Mouse (Mus musculus): ENCODE data around the gene Ttll6. TPM values are rescaled to one million over a fixed set of nuclear protein-coding genes. Genes with fewer than 3 reads are reported as not detected.
"Not testable (repeated sequence)": the region's sequence is repeated elsewhere in the genome, so short reads cannot be mapped to it uniquely, and the experiment has no call there.

Gene Ttll6
- polyA plus RNA-seq, 1 experiment from 2014 or later = not detected

- H3K27me3 ChIP-seq (replicated peaks) = peaks cover 35% of the 10 kb centered on the region
- H3K9ac ChIP-seq = not testable (repeated sequence)
Observed at GRCm38 (mm10) chr11:96116925-96117324, 16.7 kb upstream of the Ttll6 start.

GRCm38 (mm10) chr11:96119401-96119800 is 14.2 kb upstream of the Ttll6 start:
- Histone ChIP-seq H3K4me1 (peaks cover 7% of the 10 kb centered on the region), H3K27me3 (replicated peaks) (peaks cover 44% of the 10 kb centered on the region), H3K27ac (replicated peaks) (no peak overlapping the region), H3K9me3 (no peaks in the 10 kb centered on the region), H3K4me3 (no peak overlapping the region), H3K4me2 (no peak overlapping the region), H3K9ac (no peak overlapping the region), H3K36me3 (no peaks in the 10 kb centered on the region)
- 60% methylated on average over 3 of the region's 3 CpGs for WGBS
- ATAC-seq (ENCODE audit: extremely low read depth, insufficient number of reproducible peaks, low FRiP score, low TSS enrichment) = no peak

More at GRCm38 (mm10) chr11:96116925-96117324, 16.7 kb upstream of the Ttll6 start:
- H3K4me3 ChIP-seq; H3K9me3 ChIP-seq; H3K4me1 ChIP-seq; H3K27ac ChIP-seq (replicated peaks); H3K4me2 ChIP-seq; ATAC-seq (ENCODE audit: extremely low read depth, insufficient number of reproducible peaks, low FRiP score, low TSS enrichment); H3K36me3 ChIP-seq: not testable (repeated sequence)
- WGBS = 69% methylated on average over 3 of the region's 3 CpGs

GRCm38 (mm10) chr11:96122806-96123205 is 10.8 kb upstream of the Ttll6 start:
- H3K36me3 ChIP-seq; H3K4me3 ChIP-seq; H3K9ac ChIP-seq; ATAC-seq (ENCODE audit: extremely low read depth, insufficient number of reproducible peaks, low FRiP score, low TSS enrichment); H3K4me2 ChIP-seq; H3K27ac ChIP-seq (replicated peaks); H3K9me3 ChIP-seq: not testable (repeated sequence)
- peaks cover 64% of the 10 kb centered on the region for H3K27me3 ChIP-seq (replicated peaks)
- peaks cover 12% of the 10 kb centered on the region for H3K4me1 ChIP-seq
- 68% methylated on average over 4 of the region's 4 CpGs for WGBS

- Histone ChIP-seq H3K4me1 (peaks cover 12% of the 10 kb centered on the region), H3K4me3 (peak overlapping the region; percentile 54), H3K9ac (peak overlapping the region; percentile 72), H3K27me3 (replicated peaks) (peaks cover 66% of the 10 kb centered on the region), H3K27ac (replicated peaks) (no peak overlapping the region), H3K36me3 (no peaks in the 10 kb centered on the region), H3K9me3 (no peaks in the 10 kb centered on the region), H3K4me2 (peak overlapping the region; percentile 84)
- WGBS = 2% methylated on average over 45 of the region's 45 CpGs
- ATAC-seq (ENCODE audit: extremely low read depth, insufficient number of reproducible peaks, low FRiP score, low TSS enrichment) = no peak; the same call in 1 of the 2 replicates
Observed at GRCm38 (mm10) chr11:96124052-96124914, 9.3 kb upstream of the Ttll6 start.

GRCm38 (mm10) chr11:96130606-96131005 is 3.0 kb upstream of the Ttll6 start:
- H3K4me2 ChIP-seq = no peak overlapping the region
- H3K36me3 ChIP-seq = no peaks in the 10 kb centered on the region
- no peak for ATAC-seq (ENCODE audit: extremely low read depth, insufficient number of reproducible peaks, low FRiP score, low TSS enrichment)
- H3K4me1 ChIP-seq = no peaks in the 10 kb centered on the region
- WGBS = 53% methylated on average over 10 of the region's 10 CpGs
- peaks cover 67% of the 10 kb centered on the region for H3K27me3 ChIP-seq (replicated peaks)
- H3K4me3 ChIP-seq = no peak overlapping the region
- no peak overlapping the region for H3K9ac ChIP-seq
- no peak overlapping the region for H3K27ac ChIP-seq (replicated peaks)
- no peaks in the 10 kb centered on the region for H3K9me3 ChIP-seq

- 75% methylated on average over 8 of the region's 8 CpGs for WGBS
- H3K9ac ChIP-seq = no peak overlapping the region
- no peak overlapping the region for H3K4me2 ChIP-seq
- no peaks in the 10 kb centered on the region for H3K4me1 ChIP-seq
- peaks cover 76% of the 10 kb centered on the region for H3K27me3 ChIP-seq (replicated peaks)
- H3K27ac ChIP-seq (replicated peaks) = no peak overlapping the region
- H3K36me3 ChIP-seq = no peaks in the 10 kb centered on the region
- H3K4me3 ChIP-seq = no peak overlapping the region
- no peaks in the 10 kb centered on the region for H3K9me3 ChIP-seq
- no peak for ATAC-seq (ENCODE audit: extremely low read depth, insufficient number of reproducible peaks, low FRiP score, low TSS enrichment)
Observed at GRCm38 (mm10) chr11:96135847-96136246, 2.3 kb downstream of the Ttll6 start.

- peaks cover 60% of the 10 kb centered on the region for H3K27me3 ChIP-seq (replicated peaks)
- H3K9ac ChIP-seq = no peak overlapping the region
- no peaks in the 10 kb centered on the region for H3K9me3 ChIP-seq
- 27% methylated on average over 4 of the region's 4 CpGs for WGBS
- peaks cover 6% of the 10 kb centered on the region for H3K4me1 ChIP-seq
- no peak overlapping the region for H3K4me3 ChIP-seq
- H3K4me2 ChIP-seq = no peak overlapping the region
- no peak for ATAC-seq (ENCODE audit: extremely low read depth, insufficient number of reproducible peaks, low FRiP score, low TSS enrichment)
- no peaks in the 10 kb centered on the region for H3K36me3 ChIP-seq
- H3K27ac ChIP-seq (replicated peaks) = no peak overlapping the region
Observed at GRCm38 (mm10) chr11:96140726-96141175, 7.2 kb downstream of the Ttll6 start.

GRCm38 (mm10) chr11:96143766-96144165 is 10.2 kb downstream of the Ttll6 start:
- Histone ChIP-seq H3K36me3 (no peaks in the 10 kb centered on the region), H3K4me1 (peaks cover 10% of the 10 kb centered on the region), H3K27me3 (replicated peaks) (peaks cover 68% of the 10 kb centered on the region), H3K27ac (replicated peaks) (no peak overlapping the region), H3K9ac (no peak overlapping the region), H3K9me3 (no peaks in the 10 kb centered on the region), H3K4me3 (no peak overlapping the region), H3K4me2 (no peak overlapping the region)
- ATAC-seq (ENCODE audit: extremely low read depth, insufficient number of reproducible peaks, low FRiP score, low TSS enrichment) = no peak
- WGBS = 49% methylated on average over 4 of the region's 4 CpGs

- Histone ChIP-seq H3K9ac (peak overlapping the region; percentile 65; the same call in 1 of the 2 replicates), H3K27ac (replicated peaks) (no peak overlapping the region), H3K4me1 (peaks cover 10% of the 10 kb centered on the region), H3K4me2 (peak overlapping the region; percentile 59), H3K4me3 (peak overlapping the region; percentile 24), H3K9me3 (no peaks in the 10 kb centered on the region), H3K36me3 (no peaks in the 10 kb centered on the region), H3K27me3 (replicated peaks) (peaks cover 73% of the 10 kb centered on the region)
- 2% methylated on average over 15 of the region's 15 CpGs for WGBS
- ATAC-seq (ENCODE audit: extremely low read depth, insufficient number of reproducible peaks, low FRiP score, low TSS enrichment) = no peak
Observed at GRCm38 (mm10) chr11:96145622-96146270, 12.2 kb downstream of the Ttll6 start.

- peaks cover 88% of the 10 kb centered on the region for H3K27me3 ChIP-seq (replicated peaks)
- WGBS = 59% methylated on average over 6 of the region's 6 CpGs
- no peak for ATAC-seq (ENCODE audit: extremely low read depth, insufficient number of reproducible peaks, low FRiP score, low TSS enrichment)
- H3K4me3 ChIP-seq = no peak overlapping the region
- H3K4me1 ChIP-seq = peaks cover 10% of the 10 kb centered on the region
- H3K27ac ChIP-seq (replicated peaks) = no peak overlapping the region
- no peak overlapping the region for H3K4me2 ChIP-seq
- H3K36me3 ChIP-seq = no peaks in the 10 kb centered on the region
- no peaks in the 10 kb centered on the region for H3K9me3 ChIP-seq
- H3K9ac ChIP-seq = no peak overlapping the region
Observed at GRCm38 (mm10) chr11:96147471-96147870, 13.9 kb downstream of the Ttll6 start.

GRCm38 (mm10) chr11:96164769-96165168 is 31.2 kb downstream of the Ttll6 start:
- H3K4me3 ChIP-seq = no peak overlapping the region
- H3K4me2 ChIP-seq = no peak overlapping the region
- WGBS = 46% methylated on average over 12 of the region's 12 CpGs
- peaks cover 96% of the 10 kb centered on the region for H3K27me3 ChIP-seq (replicated peaks)
- H3K9ac ChIP-seq = no peak overlapping the region
- H3K9me3 ChIP-seq = peaks cover 4% of the 10 kb centered on the region
- no peaks in the 10 kb centered on the region for H3K36me3 ChIP-seq
- H3K4me1 ChIP-seq = no peaks in the 10 kb centered on the region
- no peak overlapping the region for H3K27ac ChIP-seq (replicated peaks)
- no peak for ATAC-seq (ENCODE audit: extremely low read depth, insufficient number of reproducible peaks, low FRiP score, low TSS enrichment)

Data from heart, embryonic 13.5 days (tissue).